Mouse (Mus musculus): ENCODE results near the gene Tnks2.
A peak's percentile ranks its signal among the peaks of the same experiment; 100 is the strongest.

The Tnks2 gene

GRCm38 (mm10) chr19:36896791-36897569, 62.9 kb downstream of the Tnks2 start:
- no peak for DNase-seq (ENCODE audit: low read depth, low spot score)

DNA sequence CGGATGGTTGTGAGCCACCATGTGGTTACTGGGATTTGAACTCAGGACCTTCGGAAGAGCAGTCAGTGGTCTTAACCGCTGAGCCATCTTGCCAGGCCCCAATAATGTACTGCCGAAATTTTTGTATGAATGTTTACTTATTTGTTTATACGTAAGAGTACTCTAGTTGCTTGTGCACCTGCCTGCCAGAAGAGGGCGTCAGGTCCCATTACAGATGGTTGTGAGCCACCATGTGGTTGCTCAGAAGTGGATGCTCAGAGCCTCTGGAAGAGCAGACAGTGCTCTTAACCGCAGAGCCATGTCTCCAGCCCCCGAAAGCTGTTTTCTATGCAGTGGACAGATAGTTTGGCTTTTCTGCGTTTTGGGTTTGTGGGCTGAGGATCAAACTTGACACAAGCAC, 63.7 kb downstream of the Tnks2 start:
- peak; percentile 79 for DNase-seq (ENCODE audit: low read depth, low spot score)

DNA sequence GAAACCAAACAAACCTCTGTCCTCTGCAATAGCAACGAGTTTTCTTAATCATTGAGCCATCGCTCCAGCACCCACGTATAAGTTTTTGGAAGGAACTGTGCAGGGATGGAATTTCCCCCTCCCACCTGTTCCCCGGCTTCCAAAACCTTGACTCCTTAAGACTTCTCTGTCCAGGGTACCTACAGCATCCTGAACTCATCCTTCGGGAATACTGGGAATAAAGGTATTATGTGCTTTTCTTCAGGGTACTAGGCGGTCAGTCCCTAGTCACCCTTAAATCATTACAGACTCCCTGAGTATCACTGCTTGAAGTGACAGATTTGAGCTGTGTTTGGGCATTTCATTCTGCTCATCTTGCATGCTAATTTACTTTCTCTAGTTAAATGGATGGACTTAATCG, 69.3 kb downstream of the Tnks2 start:
- DNase-seq (ENCODE audit: low read depth, low spot score), result no peak

- DNase-seq (ENCODE audit: low read depth, low spot score), result peak; percentile 86
Measured at GRCm38 (mm10) chr19:36904211-36905007, 70.4 kb downstream of the Tnks2 start.

DNA sequence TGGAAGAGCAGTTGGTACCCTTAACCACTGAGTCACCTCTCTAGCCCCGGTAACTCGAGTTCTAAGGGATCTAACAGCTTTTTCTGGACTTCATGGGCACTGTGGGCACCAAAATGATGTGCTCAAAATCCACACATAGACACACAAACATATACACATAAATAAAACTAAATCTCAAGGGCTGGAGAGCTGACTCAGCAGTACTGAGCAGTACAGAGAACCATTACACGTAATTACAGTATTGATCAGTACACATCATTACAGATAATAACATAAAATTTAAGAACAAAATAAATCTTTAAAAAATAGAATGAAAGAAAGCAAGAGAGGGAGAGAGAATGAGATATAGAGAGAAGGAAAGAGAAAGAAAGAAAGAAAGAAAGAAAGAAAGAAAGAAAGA, 75.1 kb downstream of the Tnks2 start:
- no peak for DNase-seq (ENCODE audit: low read depth, low spot score)

GRCm38 (mm10) chr19:36909676-36910292, 75.8 kb downstream of the Tnks2 start:
- peak; percentile 86 for DNase-seq (ENCODE audit: low read depth, low spot score)

DNA sequence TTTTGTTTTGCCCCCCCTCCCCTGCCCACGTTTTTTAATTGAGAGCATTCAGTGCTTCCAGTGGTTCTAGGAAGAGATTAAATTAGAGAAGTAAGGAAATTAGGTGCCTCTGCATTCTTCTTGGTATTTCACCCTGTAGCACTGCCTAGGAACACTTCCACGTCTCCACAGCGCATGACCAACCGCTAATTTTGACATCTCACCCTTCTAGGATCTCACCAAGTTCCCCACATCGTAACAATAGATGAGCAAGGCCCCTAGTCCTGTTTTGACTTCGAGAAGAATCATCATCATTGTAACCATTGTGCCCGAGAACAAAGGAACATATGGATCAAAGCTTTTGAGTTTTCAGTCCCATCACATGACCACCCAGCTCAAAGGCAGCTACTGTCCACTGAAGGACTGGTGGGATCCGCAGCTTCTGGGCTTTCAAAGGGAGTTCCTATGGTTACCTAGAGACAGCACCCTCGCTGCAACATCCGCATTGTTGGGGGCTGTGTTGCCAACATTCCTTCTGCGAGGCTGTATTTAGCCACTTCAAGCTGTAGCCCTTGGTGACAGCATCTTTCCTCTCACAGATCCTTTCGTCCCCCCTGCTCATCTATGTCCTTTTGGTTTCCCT, 76.5 kb downstream of the Tnks2 start:
- DNase-seq (ENCODE audit: low read depth, low spot score), result no peak

DNA sequence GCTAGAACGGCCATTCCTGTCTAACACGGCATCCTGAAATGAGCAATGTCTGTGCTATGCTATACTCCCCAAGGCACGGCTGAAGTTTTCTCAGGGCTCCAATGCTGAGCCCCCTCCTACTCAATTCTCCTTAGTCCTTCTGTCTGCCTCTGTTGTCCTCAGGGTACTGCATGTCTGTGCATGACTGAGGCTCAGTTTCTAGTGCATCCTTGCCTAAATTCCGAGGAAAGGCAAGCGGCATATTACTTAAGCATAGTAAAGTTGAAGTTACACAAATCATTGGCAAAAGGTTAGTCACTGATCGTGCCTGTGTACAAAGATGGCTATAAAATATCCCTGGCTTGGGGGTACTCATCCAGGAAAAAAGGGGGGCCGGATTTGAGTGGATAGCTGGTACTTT, 79.0 kb downstream of the Tnks2 start:
- DNase-seq (ENCODE audit: low read depth, low spot score), result no peak

DNA sequence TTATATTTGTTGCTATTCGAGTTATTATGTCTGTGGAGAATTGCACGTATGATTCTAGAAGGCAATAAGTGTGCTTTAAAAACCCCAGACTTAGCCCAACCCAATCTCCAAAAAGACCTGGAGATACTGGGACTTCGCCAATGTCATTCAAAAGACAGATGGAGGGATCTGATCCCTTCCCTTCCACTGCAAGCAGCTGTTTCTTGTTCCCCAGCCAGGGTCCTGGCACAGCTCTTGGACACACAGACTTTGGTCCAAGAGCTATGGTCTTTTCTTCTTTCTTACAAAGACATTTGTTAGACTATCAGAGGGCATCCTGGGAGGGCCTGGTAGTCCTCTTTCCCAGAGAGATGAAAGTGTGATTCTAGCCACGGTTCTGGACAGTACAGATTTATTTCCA, 82.2 kb downstream of the Tnks2 start:
- no peak for DNase-seq (ENCODE audit: low read depth, low spot score)

DNA sequence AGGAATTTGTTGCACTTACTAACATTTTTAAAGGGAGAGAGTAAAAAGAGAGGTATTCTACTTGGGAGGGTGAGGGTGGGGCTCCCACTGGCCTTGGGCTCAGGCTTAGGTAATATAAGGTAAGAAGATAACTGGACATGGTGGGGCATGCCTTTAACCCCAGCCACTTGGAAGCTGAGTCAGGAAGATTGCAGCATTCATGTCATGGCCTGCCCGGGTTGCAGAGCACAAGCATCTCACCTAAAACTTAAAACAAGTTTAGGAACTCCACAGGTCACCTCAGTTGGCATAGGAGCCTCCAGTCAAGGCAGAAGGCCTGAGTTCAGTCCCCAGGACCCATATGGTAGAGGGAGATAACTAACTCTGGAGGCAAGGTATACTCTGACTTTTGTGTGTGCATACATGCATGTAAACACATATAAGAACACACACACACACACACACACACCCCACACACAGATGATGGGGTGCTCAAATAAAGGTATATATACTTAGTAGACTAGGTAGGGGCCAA, 82.9 kb downstream of the Tnks2 start:
- DNase-seq (ENCODE audit: low read depth, low spot score), result no peak

- peak; percentile 52 for DNase-seq (ENCODE audit: low read depth, low spot score)
Measured at GRCm38 (mm10) chr19:36918441-36919301, 84.6 kb downstream of the Tnks2 start.

DNA sequence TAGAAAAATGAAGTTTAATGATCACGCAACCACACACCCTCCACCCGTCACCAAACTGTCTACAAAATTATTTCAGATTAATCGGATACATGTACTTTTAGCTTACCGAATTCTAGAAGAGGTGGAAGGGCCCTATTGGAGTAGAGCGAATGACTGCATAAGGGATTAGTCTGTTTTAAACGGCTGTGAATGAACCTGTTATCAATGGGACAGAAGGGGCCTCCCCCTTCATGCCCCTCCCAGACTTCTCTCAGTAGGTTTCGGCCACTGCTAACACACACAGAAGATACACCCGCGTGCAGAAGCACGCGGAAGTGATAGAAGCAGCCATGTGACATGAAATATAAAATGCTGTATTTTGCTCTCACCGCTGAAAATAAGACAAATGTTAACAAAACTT, 85.4 kb downstream of the Tnks2 start, which contains the start of gene Fgfbp3:
TSS of gene Fgfbp3 (minus strand) at position 150 of the 400 bp plus-strand sequence.
- DNase-seq (ENCODE audit: low read depth, low spot score), result no peak

- peak; percentile 45 for DNase-seq (ENCODE audit: low read depth, low spot score)
Measured at GRCm38 (mm10) chr19:36922015-36922414, 88.0 kb downstream of the Tnks2 start.

DNA sequence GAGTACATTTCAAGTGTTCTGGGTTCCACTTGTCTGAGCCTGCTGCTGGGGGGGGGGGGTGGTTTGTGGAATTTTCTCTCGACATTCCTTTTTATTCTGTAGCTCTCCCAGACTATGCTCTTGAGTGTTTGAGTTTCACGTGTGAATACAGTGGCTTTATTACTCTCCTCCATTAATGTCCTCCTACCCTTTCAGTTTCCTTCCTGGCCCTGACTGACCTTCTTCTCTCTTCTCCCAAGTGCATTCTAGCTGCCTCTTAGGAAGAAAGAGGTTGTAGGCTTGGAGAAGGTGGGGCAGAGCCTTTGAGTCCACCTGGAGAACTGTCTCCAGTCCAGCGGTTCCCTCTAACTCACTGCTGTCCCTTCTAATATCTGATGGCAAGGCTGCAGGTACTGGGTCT, 88.9 kb downstream of the Tnks2 start:
- no peak for DNase-seq (ENCODE audit: low read depth, low spot score)

- peak; percentile 91 for DNase-seq (ENCODE audit: low read depth, low spot score)
Measured at GRCm38 (mm10) chr19:36925671-36926552, 91.9 kb downstream of the Tnks2 start, which contains the start of gene Btaf1. Gene Btaf1, plus strand, starts transcription at chr19:36926079.

DNA sequence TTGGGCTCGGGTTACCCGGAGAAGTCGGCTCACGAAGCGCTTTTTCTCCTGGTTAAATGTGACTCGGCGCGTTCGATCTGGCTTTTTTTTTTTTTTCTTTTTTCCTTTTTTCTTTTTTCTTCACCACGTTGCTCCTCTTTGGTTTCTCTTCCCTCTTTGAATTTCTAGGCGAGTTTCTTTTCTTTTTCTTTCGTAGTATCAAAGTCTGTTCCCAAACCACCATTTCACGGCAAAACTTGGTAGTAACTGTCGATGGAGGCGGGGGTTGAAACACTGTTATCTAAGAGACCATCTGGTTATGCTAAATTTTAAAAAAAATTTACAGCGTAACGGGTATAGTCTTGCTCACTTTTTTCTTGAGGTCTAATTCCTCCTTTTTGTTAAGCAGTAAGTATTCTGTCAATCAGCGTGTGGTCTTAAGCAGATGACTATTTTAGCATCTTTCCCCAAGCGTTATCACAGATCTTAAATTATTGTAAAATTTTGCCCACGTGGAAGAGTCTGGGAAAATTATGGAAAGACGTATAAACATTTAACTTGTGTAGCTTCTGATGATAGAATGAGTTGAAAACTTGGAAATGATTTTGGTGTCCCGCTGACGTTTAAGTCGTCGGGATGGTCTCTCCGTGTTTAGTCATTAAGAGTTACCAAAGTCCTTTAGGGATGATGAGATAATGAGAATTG, 92.7 kb downstream of the Tnks2 start:
- no peak for DNase-seq (ENCODE audit: low read depth, low spot score)

GRCm38 (mm10) chr19:36927800-36928361, 93.8 kb downstream of the Tnks2 start:
- DNase-seq (ENCODE audit: low read depth, low spot score), result no peak

- DNase-seq (ENCODE audit: low read depth, low spot score), result no peak
Measured at GRCm38 (mm10) chr19:36929816-36930215, 95.8 kb downstream of the Tnks2 start.

GRCm38 (mm10) chr19:36932097-36932496, 98.1 kb downstream of the Tnks2 start:
- DNase-seq (ENCODE audit: low read depth, low spot score), result no peak
